Mouse (Mus musculus): ENCODE data around the gene Nectin3.
A peak's percentile ranks its signal among the peaks of the same experiment; 100 is the strongest.

Gene Nectin3

GRCm38 (mm10) chr16:46498421-46498789 is at the start of gene Nectin3:
TSS of gene Nectin3 (minus strand) at chr16:46498525.
- no peak for DNase-seq

- no peak for DNase-seq
Measured at GRCm38 (mm10) chr16:46538092-46538491, 39.8 kb upstream of the Nectin3 start.

- DNase-seq: no peak
Measured at GRCm38 (mm10) chr16:46532465-46533254, 34.3 kb upstream of the Nectin3 start.

- no peak for DNase-seq
Measured at GRCm38 (mm10) chr16:46531023-46531422, 32.7 kb upstream of the Nectin3 start.

- DNase-seq: peak; percentile 6
Measured at GRCm38 (mm10) chr16:46520885-46521417, 22.6 kb upstream of the Nectin3 start.

- peak; percentile 43 for DNase-seq
Measured at GRCm38 (mm10) chr16:46519606-46520005, 21.3 kb upstream of the Nectin3 start.

- DNase-seq: no peak
Measured at GRCm38 (mm10) chr16:46507944-46508333, 9.6 kb upstream of the Nectin3 start.

- peak; percentile 74 for DNase-seq
Measured at GRCm38 (mm10) chr16:46507260-46507943, 9.1 kb upstream of the Nectin3 start.

- DNase-seq: no peak
Measured at GRCm38 (mm10) chr16:46504006-46504405, 5.7 kb upstream of the Nectin3 start.

- DNase-seq: no peak
Measured at GRCm38 (mm10) chr16:46502311-46502710, 4.0 kb upstream of the Nectin3 start.

GRCm38 (mm10) chr16:46500759-46501158 is 2.4 kb upstream of the Nectin3 start:
- no peak for DNase-seq

GRCm38 (mm10) chr16:46497686-46498420 is 472 bp downstream of the Nectin3 start:
- DNase-seq: peak; percentile 27

- DNase-seq: peak; percentile 98
Measured at GRCm38 (mm10) chr16:46496889-46497685, 1.2 kb downstream of the Nectin3 start.

GRCm38 (mm10) chr16:46496031-46496868 is 2.1 kb downstream of the Nectin3 start:
- DNase-seq: peak; percentile 76

GRCm38 (mm10) chr16:46495201-46495600 is 3.1 kb downstream of the Nectin3 start:
- DNase-seq: no peak

- DNase-seq: peak; percentile 77
Measured at GRCm38 (mm10) chr16:46487436-46488097, 10.8 kb downstream of the Nectin3 start.

- DNase-seq: no peak
Measured at GRCm38 (mm10) chr16:46477336-46477735, 21.0 kb downstream of the Nectin3 start.

GRCm38 (mm10) chr16:46451421-46451820 is 46.9 kb downstream of the Nectin3 start:
- DNase-seq: no peak

- DNase-seq: no peak
Measured at GRCm38 (mm10) chr16:46449013-46449412, 49.3 kb downstream of the Nectin3 start.

GRCm38 (mm10) chr16:46431317-46431716 is 67.0 kb downstream of the Nectin3 start:
- DNase-seq: no peak

- DNase-seq: peak; percentile 61
Measured at GRCm38 (mm10) chr16:46416177-46416576, 82.1 kb downstream of the Nectin3 start.

Data from kidney, postnatal 14 days (tissue).